Mouse (Mus musculus): ENCODE data around the gene Olfr690. TPM values are rescaled to one million over a fixed set of nuclear protein-coding genes. Genes with fewer than 3 reads are reported as not detected.
"Not testable (repeated sequence)": the region's sequence is repeated elsewhere in the genome, so short reads cannot be mapped to it uniquely, and the experiment has no call there.

The Olfr690 gene
- polyA plus RNA-seq, 1 experiment from 2014 or later, result not detected

GRCm38 (mm10) chr7:105356487-105356886, 22.6 kb upstream of the Olfr690 start:
- WGBS, result 94% methylated on average over 1 of the region's 2 CpGs
- H3K36me3 ChIP-seq (ENCODE audit: control insufficient read depth, insufficient read depth, low read length); H3K9ac ChIP-seq (ENCODE audit: low read length); H3K9me3 ChIP-seq (ENCODE audit: control insufficient read depth, low read length); H3K4me1 ChIP-seq (replicated peaks; ENCODE audit: control insufficient read depth, insufficient read depth, low read length); H3K27me3 ChIP-seq (ENCODE audit: control insufficient read depth, insufficient read depth, low read depth, low read length); ATAC-seq (ENCODE audit: low read depth); H3K4me2 ChIP-seq (ENCODE audit: low read depth, low read length); H3K4me3 ChIP-seq (ENCODE audit: low read length); H3K27ac ChIP-seq (ENCODE audit: low read length): not testable (repeated sequence)

- no CpG with 5 or more reads among the region's 5 CpGs for WGBS
- not testable (repeated sequence) for H3K27me3 ChIP-seq (ENCODE audit: control insufficient read depth, insufficient read depth, low read depth, low read length); H3K27ac ChIP-seq (ENCODE audit: low read length); H3K9me3 ChIP-seq (ENCODE audit: control insufficient read depth, low read length); H3K4me1 ChIP-seq (replicated peaks; ENCODE audit: control insufficient read depth, insufficient read depth, low read length); ATAC-seq (ENCODE audit: low read depth); H3K4me2 ChIP-seq (ENCODE audit: low read depth, low read length); H3K4me3 ChIP-seq (ENCODE audit: low read length); H3K36me3 ChIP-seq (ENCODE audit: control insufficient read depth, insufficient read depth, low read length); H3K9ac ChIP-seq (ENCODE audit: low read length)
These were observed 22.2 kb upstream of the Olfr690 start for GRCm38 (mm10) chr7:105356064-105356463.

GRCm38 (mm10) chr7:105342752-105343151, 8.8 kb upstream of the Olfr690 start:
- no peak for ATAC-seq (ENCODE audit: low read depth)
- no peak overlapping the region for H3K27ac ChIP-seq (ENCODE audit: low read length)
- H3K9me3 ChIP-seq (ENCODE audit: control insufficient read depth, low read length), result no peaks in the 10 kb centered on the region
- no peak overlapping the region for H3K4me3 ChIP-seq (ENCODE audit: low read length)
- no peaks in the 10 kb centered on the region for H3K27me3 ChIP-seq (ENCODE audit: control insufficient read depth, insufficient read depth, low read depth, low read length)
- H3K4me1 ChIP-seq (replicated peaks; ENCODE audit: control insufficient read depth, insufficient read depth, low read length), result no peaks in the 10 kb centered on the region
- no peaks in the 10 kb centered on the region for H3K36me3 ChIP-seq (ENCODE audit: control insufficient read depth, insufficient read depth, low read length)
- WGBS, result 70% methylated on average over 2 of the region's 2 CpGs
- no peak overlapping the region for H3K9ac ChIP-seq (ENCODE audit: low read length)
- H3K4me2 ChIP-seq (ENCODE audit: low read depth, low read length), result no peak overlapping the region

GRCm38 (mm10) chr7:105342170-105342569, 8.3 kb upstream of the Olfr690 start, which contains the start of gene Olfr691:
Gene Olfr691, minus strand, starts transcription at chr7:105342270.
- H3K27me3 ChIP-seq (ENCODE audit: control insufficient read depth, insufficient read depth, low read depth, low read length), result no peaks in the 10 kb centered on the region
- H3K4me3 ChIP-seq (ENCODE audit: low read length), result no peak within 1 kb of the TSS
- H3K9me3 ChIP-seq (ENCODE audit: control insufficient read depth, low read length), result no peaks in the 10 kb centered on the region
- no peak within 1 kb of the TSS for H3K4me2 ChIP-seq (ENCODE audit: low read depth, low read length)
- no peak within 1 kb of the TSS for H3K9ac ChIP-seq (ENCODE audit: low read length)
- ATAC-seq (ENCODE audit: low read depth), result no peak
- no peaks in the 10 kb centered on the region for H3K36me3 ChIP-seq (ENCODE audit: control insufficient read depth, insufficient read depth, low read length)
- H3K4me1 ChIP-seq (replicated peaks; ENCODE audit: control insufficient read depth, insufficient read depth, low read length), result no peaks in the 10 kb centered on the region
- 37% methylated on average over 1 of the region's 1 CpGs for WGBS
- H3K27ac ChIP-seq (ENCODE audit: low read length), result no peak within 1 kb of the TSS

- no peaks in the 10 kb centered on the region for H3K27me3 ChIP-seq (ENCODE audit: control insufficient read depth, insufficient read depth, low read depth, low read length)
- 59% methylated on average over 2 of the region's 2 CpGs for whole genome bisulfite sequencing
These were observed 8.6 kb downstream of the Olfr690 start for GRCm38 (mm10) chr7:105325302-105325701.

GRCm38 (mm10) chr7:105310865-105311264, 23.0 kb downstream of the Olfr690 start, which contains the start of gene Olfr689:
Gene Olfr689, plus strand, starts transcription at chr7:105311165.
- Histone ChIP-seq H3K9ac (ENCODE audit: low read length) (no peak within 1 kb of the TSS), H3K27ac (ENCODE audit: low read length) (no peak within 1 kb of the TSS), H3K36me3 (ENCODE audit: control insufficient read depth, insufficient read depth, low read length) (no peaks in the 10 kb centered on the region), H3K27me3 (ENCODE audit: control insufficient read depth, insufficient read depth, low read depth, low read length) (no peaks in the 10 kb centered on the region), H3K4me2 (ENCODE audit: low read depth, low read length) (no peak within 1 kb of the TSS), H3K4me3 (ENCODE audit: low read length) (no peak within 1 kb of the TSS), H3K9me3 (ENCODE audit: control insufficient read depth, low read length) (no peaks in the 10 kb centered on the region), H3K4me1 (replicated peaks; ENCODE audit: control insufficient read depth, insufficient read depth, low read length) (no peaks in the 10 kb centered on the region)
- no peak for ATAC-seq (ENCODE audit: low read depth)
- WGBS, result 67% methylated on average over 1 of the region's 1 CpGs

More at GRCm38 (mm10) chr7:105325302-105325701, 8.6 kb downstream of the Olfr690 start:
- H3K4me1 ChIP-seq (replicated peaks; ENCODE audit: control insufficient read depth, insufficient read depth, low read length), result no peaks in the 10 kb centered on the region
- no peaks in the 10 kb centered on the region for H3K9me3 ChIP-seq (ENCODE audit: control insufficient read depth, low read length)
- ATAC-seq (ENCODE audit: low read depth), result no peak
- no peaks in the 10 kb centered on the region for H3K36me3 ChIP-seq (ENCODE audit: control insufficient read depth, insufficient read depth, low read length)
- H3K27ac ChIP-seq (ENCODE audit: low read length), result no peak overlapping the region
- no peak overlapping the region for H3K4me2 ChIP-seq (ENCODE audit: low read depth, low read length)
- no peak overlapping the region for H3K9ac ChIP-seq (ENCODE audit: low read length)
- no peak overlapping the region for H3K4me3 ChIP-seq (ENCODE audit: low read length)

- Histone ChIP-seq H3K4me2 (ENCODE audit: low read depth, low read length) (no peak overlapping the region), H3K4me1 (replicated peaks; ENCODE audit: control insufficient read depth, insufficient read depth, low read length) (no peaks in the 10 kb centered on the region), H3K9me3 (ENCODE audit: control insufficient read depth, low read length) (no peaks in the 10 kb centered on the region), H3K27ac (ENCODE audit: low read length) (no peak overlapping the region), H3K27me3 (ENCODE audit: control insufficient read depth, insufficient read depth, low read depth, low read length) (no peaks in the 10 kb centered on the region), H3K4me3 (ENCODE audit: low read length) (no peak overlapping the region), H3K36me3 (ENCODE audit: control insufficient read depth, insufficient read depth, low read length) (no peaks in the 10 kb centered on the region), H3K9ac (ENCODE audit: low read length) (no peak overlapping the region)
- no peak for ATAC-seq (ENCODE audit: low read depth)
These were observed 43.9 kb downstream of the Olfr690 start for GRCm38 (mm10) chr7:105290051-105290450.

GRCm38 (mm10) chr7:105287795-105288194, 46.1 kb downstream of the Olfr690 start, which contains the start of gene Olfr688:
Gene Olfr688, plus strand, starts transcription at chr7:105288095.
- 75% methylated on average over 6 of the region's 6 CpGs for WGBS
- Histone ChIP-seq H3K27me3 (ENCODE audit: control insufficient read depth, insufficient read depth, low read depth, low read length) (no peaks in the 10 kb centered on the region), H3K4me2 (ENCODE audit: low read depth, low read length) (no peak within 1 kb of the TSS), H3K36me3 (ENCODE audit: control insufficient read depth, insufficient read depth, low read length) (no peaks in the 10 kb centered on the region), H3K4me3 (ENCODE audit: low read length) (no peak within 1 kb of the TSS), H3K9ac (ENCODE audit: low read length) (no peak within 1 kb of the TSS), H3K4me1 (replicated peaks; ENCODE audit: control insufficient read depth, insufficient read depth, low read length) (no peaks in the 10 kb centered on the region), H3K9me3 (ENCODE audit: control insufficient read depth, low read length) (no peaks in the 10 kb centered on the region), H3K27ac (ENCODE audit: low read length) (no peak within 1 kb of the TSS)
- no peak for ATAC-seq (ENCODE audit: low read depth)
